Mouse (Mus musculus): Measurements from ENCODE around the gene Bud23.

GRCm38 (mm10) chr5:135063629-135064381, 954 bp downstream of the Bud23 start, which contains the start of gene Dnajc30:
- no peak for TF ChIP-seq CTCF (IDR thresholded peaks at IDR 0.05; ENCODE audit: insufficient read depth, low read length)
- TF ChIP-seq POLR2A (IDR thresholded peaks at IDR 0.05; ENCODE audit: borderline replicate concordance, extremely low read depth, low read depth, low read length) = peak; percentile 61; the same call in 1 of the 2 replicates

Measured in lung, adult 2 months (tissue).